Mouse (Mus musculus) midbrain, embryonic 15.5 days (tissue): ENCODE measurements around the gene Bglap. TPM values are rescaled to one million over a fixed set of nuclear protein-coding genes. Genes with fewer than 3 reads are reported as not detected.
A peak's percentile ranks its signal among the peaks of the same experiment; 100 is the strongest.

Source experiments
- ATAC-seq: fragments of 200-750 bp; cut with Nextera tagmentation; replicated peaks from 2 replicates; pipeline ENCODE4 v1.8.0; 2017; ENCODE audit warnings: moderate TSS enrichment
- H3K27ac ChIP-seq: fragments of 300-500 bp; sonication (generic); 2 replicates; pipeline ENCODE4 v1.5.1; 2015; ENCODE audit warnings: mild to moderate bottlenecking, inconsistent platforms
- H3K27me3 ChIP-seq: fragments of 300-500 bp; sonication (generic); replicated peaks from 2 replicates; pipeline ENCODE4 v1.6.1; 2015; ENCODE audit warnings: inconsistent platforms
- H3K36me3 ChIP-seq: fragments of 300-500 bp; sonication (generic); replicated peaks from 2 replicates; pipeline ENCODE4 v1.6.1; 2015; ENCODE audit warnings: inconsistent platforms
- H3K4me1 ChIP-seq: fragments of 300-500 bp; sonication (generic); 2 replicates; pipeline ENCODE4 v1.6.1; 2015; ENCODE audit warnings: inconsistent platforms
- H3K4me2 ChIP-seq: fragments of 300-500 bp; sonication (generic); 2 replicates; pipeline ENCODE4 v1.6.1; 2015; ENCODE audit warnings: inconsistent platforms, mild to moderate bottlenecking, moderate library complexity
- H3K4me3 ChIP-seq: fragments of 300-500 bp; sonication (generic); 2 replicates; pipeline ENCODE4 v1.5.1; 2015; ENCODE audit warnings: mild to moderate bottlenecking, inconsistent platforms
- H3K9ac ChIP-seq: fragments of 300-500 bp; sonication (generic); 2 replicates; pipeline ENCODE4 v1.6.1; 2015; ENCODE audit warnings: mild to moderate bottlenecking, inconsistent platforms
- H3K9me3 ChIP-seq: fragments of 300-500 bp; sonication (generic); 2 replicates; pipeline ENCODE4 v1.6.1; 2016; ENCODE audit warnings: inconsistent platforms
- WGBS: fragments of 180-500 bp; shearing (Covaris S2); methylation state at CpG from one replicate; pipeline ENCODE4 v1.1.7; 2015; ENCODE audit warnings: mixed read lengths; 5-methylcytosine and 5-hydroxymethylcytosine counted together
- polyA plus RNA-seq: library from polyadenylated mRNA; unstranded; fragments of >200 nt; fragmentation: Nextera tagmentation; extraction: Ambion mirVana; gene quantifications from 2 replicates; pipeline ENCODE4 v1.2.1, GENCODE M21; 2015

Gene Bglap
- polyA plus RNA-seq, 1 experiment from 2014 or later: 0.50 TPM

DNA sequence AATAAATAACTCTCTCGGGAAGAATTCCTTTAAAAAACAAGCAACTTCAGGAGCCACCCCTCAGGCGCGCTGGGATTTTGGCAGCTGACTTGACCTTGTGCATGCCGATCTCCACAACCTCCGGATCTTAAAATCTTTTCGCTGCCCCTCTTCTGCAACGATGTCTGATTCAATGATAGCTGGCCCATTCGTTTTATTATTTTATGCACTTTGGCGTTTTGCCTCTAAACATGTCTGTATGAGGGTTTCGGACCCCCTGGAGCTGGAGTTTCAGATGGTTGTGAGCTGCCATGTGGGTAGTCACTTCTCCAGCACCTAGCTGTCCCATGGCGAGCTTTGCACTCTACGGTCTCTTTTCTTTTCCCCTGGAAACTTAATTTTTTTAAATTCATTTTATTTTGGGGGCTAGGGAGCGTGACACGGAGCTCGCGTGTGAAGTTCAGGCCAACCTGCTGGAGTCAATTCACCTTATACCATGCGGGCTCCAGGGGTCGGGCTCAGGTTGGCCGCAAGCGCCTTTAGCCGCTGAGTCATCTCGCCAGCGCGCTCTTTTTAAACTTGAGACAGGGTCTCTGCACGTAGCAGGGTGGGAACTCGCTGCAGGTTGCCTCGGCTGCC, 48.7 kb downstream of the Bglap start:
- H3K27ac ChIP-seq: peak overlapping the region; percentile 97
- H3K9ac ChIP-seq: peak overlapping the region; percentile 54
- WGBS: 1% methylated on average over 27 of the region's 27 CpGs
- H3K36me3 ChIP-seq: no peaks in the 10 kb centered on the region
- peaks cover 28% of the 10 kb centered on the region for H3K4me1 ChIP-seq
- H3K27me3 ChIP-seq: no peaks in the 10 kb centered on the region
- ATAC-seq: peak; percentile 77
- H3K4me2 ChIP-seq: peak overlapping the region; percentile 80
- no peaks in the 10 kb centered on the region for H3K9me3 ChIP-seq
- H3K4me3 ChIP-seq: peak overlapping the region; percentile 92

DNA sequence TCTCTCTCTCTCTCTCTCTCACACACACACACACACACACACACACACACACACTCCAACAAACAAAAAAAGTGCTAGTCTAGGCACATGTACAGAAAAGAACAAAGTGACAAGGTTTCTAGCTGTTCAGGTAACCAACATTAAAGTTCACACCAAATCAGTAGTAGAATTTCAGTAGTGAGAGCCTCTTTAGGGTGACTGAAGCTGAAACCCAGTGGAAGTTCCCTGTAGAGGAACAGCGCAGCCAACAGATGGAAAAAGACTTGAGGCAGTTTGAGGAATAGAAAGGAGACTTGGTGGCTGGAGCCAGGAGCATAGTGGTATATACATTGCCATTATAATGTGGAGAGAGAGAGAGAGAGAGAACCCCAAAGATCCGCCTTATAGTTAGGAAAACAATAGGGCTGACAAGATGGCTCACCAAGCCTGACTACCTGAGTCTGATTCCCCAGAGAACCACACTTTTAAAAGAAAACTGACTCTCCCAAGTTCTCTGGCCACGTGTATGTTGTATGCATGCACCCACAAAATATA, 49.3 kb downstream of the Bglap start:
- Histone ChIP-seq H3K27me3 (no peaks in the 10 kb centered on the region), H3K9me3 (no peaks in the 10 kb centered on the region), H3K4me3 (peak overlapping the region; percentile 92), H3K4me1 (peaks cover 28% of the 10 kb centered on the region), H3K4me2 (peak overlapping the region; percentile 80), H3K36me3 (no peaks in the 10 kb centered on the region), H3K27ac (no peak overlapping the region), H3K9ac (peak overlapping the region; percentile 54)
- WGBS: 34% methylated on average over 3 of the region's 3 CpGs
- no peak for ATAC-seq

DNA sequence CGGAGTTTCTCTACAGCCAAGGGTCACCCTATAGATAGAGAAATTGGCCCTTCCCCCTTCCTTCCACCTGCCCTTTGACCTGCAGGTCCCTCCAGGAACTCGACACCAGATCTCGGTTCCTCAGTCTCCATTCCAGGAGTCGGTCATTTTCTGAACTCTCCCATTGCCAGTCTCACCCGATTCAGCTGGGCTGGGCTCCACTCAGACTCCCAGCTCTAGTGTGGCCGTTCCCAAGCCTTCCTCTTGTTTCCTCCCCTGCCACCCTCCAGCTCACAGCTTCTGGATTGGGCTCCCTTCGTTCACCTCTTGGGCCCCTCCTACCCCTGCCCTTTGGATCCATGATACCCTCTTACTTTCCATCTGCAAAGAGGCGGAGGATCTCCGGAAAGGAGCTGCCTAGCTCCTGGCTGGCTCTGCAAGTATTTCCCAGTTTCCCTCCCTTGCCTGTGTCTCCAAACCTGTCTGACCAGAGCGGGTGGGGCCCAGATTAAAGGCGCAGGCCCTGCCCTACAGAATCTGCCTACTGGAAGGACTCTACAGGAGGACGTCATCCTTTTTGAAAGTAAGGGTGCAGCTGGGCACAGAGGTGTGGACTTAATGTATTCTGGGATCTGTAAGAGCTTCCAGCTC, 50.1 kb downstream of the Bglap start:
- no peaks in the 10 kb centered on the region for H3K36me3 ChIP-seq
- no peaks in the 10 kb centered on the region for H3K27me3 ChIP-seq
- H3K4me1 ChIP-seq: peaks cover 27% of the 10 kb centered on the region
- ATAC-seq: no peak
- H3K4me3 ChIP-seq: no peak overlapping the region
- H3K4me2 ChIP-seq: no peak overlapping the region
- no peak overlapping the region for H3K9ac ChIP-seq
- H3K27ac ChIP-seq: no peak overlapping the region
- H3K9me3 ChIP-seq: no peaks in the 10 kb centered on the region
- 68% methylated on average over 12 of the region's 12 CpGs for WGBS

Other genes with a start within 250 kb of the Bglap start
- gene Mef2d, start 242.1 kb downstream of the Bglap start, polyA plus RNA-seq: 23.2 and 25.3 TPM in 2 replicates
- gene Rhbg, start 129.8 kb downstream of the Bglap start, polyA plus RNA-seq: 0.14 TPM in 2 replicates
- gene Gm38392, start 97.3 kb downstream of the Bglap start, polyA plus RNA-seq: not detected in 2 replicates
- gene Tsacc, start 87.5 kb downstream of the Bglap start, polyA plus RNA-seq: 8.7 and 9.9 TPM in 2 replicates
- gene Cct3, start 87.3 kb downstream of the Bglap start, polyA plus RNA-seq: 442 and 444 TPM in 2 replicates
- gene Glmp, start 59.4 kb downstream of the Bglap start, polyA plus RNA-seq: 106 and 107 TPM in 2 replicates
- 1.1 and 1.6 TPM in 2 replicates for gene Tmem79, start 48.3 kb downstream of the Bglap start, polyA plus RNA-seq
- gene Smg5, start 48.2 kb downstream of the Bglap start, polyA plus RNA-seq: 73.2 and 74.9 TPM in 2 replicates
- 1.1 and 1.8 TPM in 2 replicates for gene Paqr6, start 19.9 kb downstream of the Bglap start, polyA plus RNA-seq
- gene Bglap3, start 11.7 kb downstream of the Bglap start, polyA plus RNA-seq: not detected in 2 replicates
- not detected in 2 replicates for gene Bglap2, start 5.8 kb downstream of the Bglap start, polyA plus RNA-seq
- gene Pmf1, start 25.9 kb upstream of the Bglap start, polyA plus RNA-seq: 23.6 and 26.7 TPM in 2 replicates
- gene Slc25a44, start 40.7 kb upstream of the Bglap start, polyA plus RNA-seq: 39.6 and 41.2 TPM in 2 replicates
- gene Sema4a, start 76.7 kb upstream of the Bglap start, polyA plus RNA-seq: 39.1 and 39.3 TPM in 2 replicates
- 51.1 and 51.6 TPM in 2 replicates for gene Lmna, start 125.5 kb upstream of the Bglap start, polyA plus RNA-seq
- gene Mex3a, start 147.9 kb upstream of the Bglap start, polyA plus RNA-seq: 37.0 and 37.7 TPM in 2 replicates
- 0.41 and 1.3 TPM in 2 replicates for gene Rab25, start 163.8 kb upstream of the Bglap start, polyA plus RNA-seq
- gene Lamtor2, start 168.6 kb upstream of the Bglap start, polyA plus RNA-seq: 206 and 232 TPM in 2 replicates
- gene Ubqln4, start 169.3 kb upstream of the Bglap start, polyA plus RNA-seq: 45.9 and 48.0 TPM in 2 replicates
- gene Ssr2, start 191.4 kb upstream of the Bglap start, polyA plus RNA-seq: 133 and 143 TPM in 2 replicates
- 138 and 145 TPM in 2 replicates for gene Arhgef2, start 221.5 kb upstream of the Bglap start, polyA plus RNA-seq